Mouse (Mus musculus) midbrain, embryonic 16.5 days (tissue): ENCODE results near the gene Wdr62. TPM values are rescaled to one million over a fixed set of nuclear protein-coding genes. Genes with fewer than 3 reads are reported as not detected.

Experiments used
- ATAC-seq: fragments of 200-750 bp; cut with Nextera tagmentation; 2 replicates; pipeline ENCODE4 v1.8.0; 2017; ENCODE audit warnings: moderate TSS enrichment
- H3K27ac ChIP-seq: fragments of 300-500 bp; sonication (generic); 2 replicates; pipeline ENCODE4 v1.5.1; 2014; ENCODE audit warnings: mild to moderate bottlenecking, low read length, mixed read lengths
- H3K27me3 ChIP-seq: fragments of 300-500 bp; sonication (generic); 2 replicates; pipeline ENCODE4 v1.6.1; 2014; ENCODE audit warnings: low read depth, low read length, mixed read lengths; ENCODE audit not compliant: control insufficient read depth, insufficient read depth
- H3K36me3 ChIP-seq: fragments of 300-500 bp; sonication (generic); 2 replicates; pipeline ENCODE4 v1.6.1; 2014; ENCODE audit warnings: mild to moderate bottlenecking, low read length, moderate library complexity, mixed read lengths; ENCODE audit not compliant: control insufficient read depth, insufficient read depth
- H3K4me1 ChIP-seq: fragments of 300-500 bp; sonication (generic); 2 replicates; pipeline ENCODE4 v1.6.1; 2014; ENCODE audit warnings: mild to moderate bottlenecking, low read length, mixed read lengths; ENCODE audit not compliant: control insufficient read depth, insufficient read depth
- H3K4me2 ChIP-seq: fragments of 300-500 bp; sonication (generic); 2 replicates; pipeline ENCODE4 v1.6.1; 2014; ENCODE audit warnings: mild to moderate bottlenecking, low read length, mixed read lengths
- H3K4me3 ChIP-seq: fragments of 300-500 bp; sonication (generic); 2 replicates; pipeline ENCODE4 v1.5.1; 2014; ENCODE audit warnings: low read depth, mild to moderate bottlenecking, low read length, moderate library complexity, mixed read lengths
- H3K9ac ChIP-seq: fragments of 300-500 bp; sonication (generic); 2 replicates; pipeline ENCODE4 v1.6.1; 2014; ENCODE audit warnings: low read depth, low read length, mixed read lengths
- H3K9me3 ChIP-seq: fragments of 300-500 bp; sonication (generic); replicated peaks from 2 replicates; pipeline ENCODE4 v1.6.1; 2014; ENCODE audit warnings: mild to moderate bottlenecking, low read length, mixed read lengths; ENCODE audit not compliant: control insufficient read depth, poor library complexity, severe bottlenecking
- WGBS: fragments of 180-500 bp; shearing (Covaris S2); extraction: QIAGEN DNeasy Blood & Tissue Kit; methylation state at CpG from one replicate; pipeline ENCODE4 v1.1.7; 2014; 5-methylcytosine and 5-hydroxymethylcytosine counted together
- polyA plus RNA-seq: library from polyadenylated mRNA; unstranded; fragments of >200 nt; fragmentation: Nextera tagmentation; extraction: Ambion mirVana; gene quantifications from 2 replicates; pipeline ENCODE4 v1.2.1, GENCODE M21; 2015

Gene Wdr62
- polyA plus RNA-seq, 1 experiment from 2014 or later: 4.0 TPM

DNA sequence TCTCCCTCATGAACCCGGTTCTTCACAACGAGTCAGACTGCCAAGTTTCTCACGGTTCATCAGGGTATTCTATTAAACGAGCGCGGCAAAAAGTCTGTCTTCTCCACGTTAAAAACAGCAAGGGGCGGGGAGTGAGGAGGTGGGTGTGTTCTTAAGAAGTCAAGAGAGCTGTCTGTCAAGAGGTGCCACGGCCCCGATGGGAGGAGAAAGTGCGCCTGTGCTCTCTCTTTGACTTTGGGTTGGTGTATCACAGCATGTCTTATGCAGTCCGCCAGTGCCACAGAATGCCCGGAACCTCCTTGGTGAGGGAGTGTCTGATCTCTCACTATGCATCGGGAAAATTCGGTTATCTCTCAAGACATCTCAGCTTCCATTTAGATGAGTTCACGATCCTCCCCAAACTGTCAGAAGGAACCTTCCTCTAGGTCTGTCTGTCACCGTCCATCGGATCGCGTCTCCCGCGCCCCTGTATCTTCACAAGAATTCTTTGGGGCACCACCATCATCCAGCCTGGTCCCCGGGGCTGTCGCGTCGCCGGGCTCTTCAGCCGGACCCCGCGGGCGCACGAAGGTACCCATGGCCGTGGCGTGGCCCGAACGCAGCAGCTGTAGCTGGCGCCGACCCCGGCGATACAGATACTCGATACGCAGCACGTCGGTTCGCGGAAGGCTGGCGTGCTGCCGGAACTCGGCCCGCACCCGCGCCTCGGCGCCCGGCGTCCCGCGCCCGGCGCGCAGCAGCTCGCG lies 41.5 kb upstream of the Wdr62 start, which contains the start of gene E130208F15Rik:
TSS of gene E130208F15Rik (plus strand) at position 202 of the 746 bp plus-strand sequence.
- Histone ChIP-seq H3K9me3 (no peaks in the 10 kb centered on the region; the same call in 1 of the 2 replicates), H3K27me3 (no peaks in the 10 kb centered on the region), H3K4me2 (peak within 1 kb of the TSS; percentile 87), H3K27ac (peak within 1 kb of the TSS; percentile 85), H3K9ac (peak within 1 kb of the TSS; percentile 88), H3K4me3 (peak within 1 kb of the TSS; percentile 75), H3K36me3 (no peaks in the 10 kb centered on the region), H3K4me1 (peaks cover 14% of the 10 kb centered on the region)
- WGBS: under 1% methylated on average over 57 of the region's 63 CpGs
- ATAC-seq: peak; percentile 70

DNA sequence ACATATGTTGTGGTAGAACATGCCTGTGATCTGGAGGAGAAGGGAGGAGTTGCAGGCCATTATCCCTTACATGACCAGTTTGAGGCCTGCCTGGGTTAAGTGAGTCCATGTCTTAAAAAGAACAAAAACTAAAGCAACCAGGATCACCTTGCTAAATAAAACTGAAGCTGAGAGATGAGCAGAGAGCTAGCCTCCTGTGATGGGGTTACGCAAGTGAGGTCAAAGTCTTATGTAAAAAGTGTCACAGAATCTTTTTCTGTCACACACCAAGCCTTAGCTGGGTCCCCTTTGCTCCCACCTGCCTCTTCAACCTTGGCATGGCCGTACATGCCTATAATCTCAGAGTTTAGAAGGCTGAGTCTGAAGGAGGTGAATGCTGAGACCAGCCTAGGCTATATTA lies 40.7 kb upstream of the Wdr62 start:
- 85% methylated on average over 2 of the region's 2 CpGs for WGBS
- Histone ChIP-seq H3K36me3 (no peaks in the 10 kb centered on the region), H3K4me3 (peak overlapping the region; percentile 75; the same call in 1 of the 2 replicates), H3K9me3 (no peaks in the 10 kb centered on the region; the same call in 1 of the 2 replicates), H3K27ac (no peak overlapping the region), H3K9ac (peak overlapping the region; percentile 88; the same call in 1 of the 2 replicates), H3K4me2 (peak overlapping the region; percentile 87), H3K4me1 (peaks cover 14% of the 10 kb centered on the region), H3K27me3 (no peaks in the 10 kb centered on the region)
- no peak for ATAC-seq

DNA sequence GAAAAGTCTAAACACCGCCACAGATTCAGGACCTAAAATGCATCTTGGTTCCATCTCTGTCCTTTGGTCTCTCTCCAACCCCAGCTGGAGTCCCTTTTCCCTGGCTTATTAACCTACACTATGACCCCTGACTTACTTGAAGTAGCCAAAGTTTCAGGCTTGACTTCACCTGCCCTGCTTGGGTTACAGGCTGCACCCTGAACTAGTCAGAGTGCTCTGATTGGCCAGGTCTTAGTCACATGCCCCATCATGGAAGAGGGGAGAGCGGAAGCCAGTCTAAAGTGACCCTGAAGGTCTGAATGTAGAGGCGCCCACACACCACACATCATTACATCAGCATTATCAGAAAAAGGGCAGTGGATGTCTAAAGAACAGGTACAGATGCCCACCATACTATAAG lies 37.9 kb upstream of the Wdr62 start:
- Histone ChIP-seq H3K9me3 (no peaks in the 10 kb centered on the region), H3K4me1 (peaks cover 14% of the 10 kb centered on the region), H3K27me3 (no peaks in the 10 kb centered on the region), H3K27ac (no peak overlapping the region), H3K4me2 (no peak overlapping the region), H3K9ac (no peak overlapping the region), H3K4me3 (no peak overlapping the region), H3K36me3 (no peaks in the 10 kb centered on the region)
- WGBS: 82% methylated on average over 3 of the region's 3 CpGs
- ATAC-seq: no peak

DNA sequence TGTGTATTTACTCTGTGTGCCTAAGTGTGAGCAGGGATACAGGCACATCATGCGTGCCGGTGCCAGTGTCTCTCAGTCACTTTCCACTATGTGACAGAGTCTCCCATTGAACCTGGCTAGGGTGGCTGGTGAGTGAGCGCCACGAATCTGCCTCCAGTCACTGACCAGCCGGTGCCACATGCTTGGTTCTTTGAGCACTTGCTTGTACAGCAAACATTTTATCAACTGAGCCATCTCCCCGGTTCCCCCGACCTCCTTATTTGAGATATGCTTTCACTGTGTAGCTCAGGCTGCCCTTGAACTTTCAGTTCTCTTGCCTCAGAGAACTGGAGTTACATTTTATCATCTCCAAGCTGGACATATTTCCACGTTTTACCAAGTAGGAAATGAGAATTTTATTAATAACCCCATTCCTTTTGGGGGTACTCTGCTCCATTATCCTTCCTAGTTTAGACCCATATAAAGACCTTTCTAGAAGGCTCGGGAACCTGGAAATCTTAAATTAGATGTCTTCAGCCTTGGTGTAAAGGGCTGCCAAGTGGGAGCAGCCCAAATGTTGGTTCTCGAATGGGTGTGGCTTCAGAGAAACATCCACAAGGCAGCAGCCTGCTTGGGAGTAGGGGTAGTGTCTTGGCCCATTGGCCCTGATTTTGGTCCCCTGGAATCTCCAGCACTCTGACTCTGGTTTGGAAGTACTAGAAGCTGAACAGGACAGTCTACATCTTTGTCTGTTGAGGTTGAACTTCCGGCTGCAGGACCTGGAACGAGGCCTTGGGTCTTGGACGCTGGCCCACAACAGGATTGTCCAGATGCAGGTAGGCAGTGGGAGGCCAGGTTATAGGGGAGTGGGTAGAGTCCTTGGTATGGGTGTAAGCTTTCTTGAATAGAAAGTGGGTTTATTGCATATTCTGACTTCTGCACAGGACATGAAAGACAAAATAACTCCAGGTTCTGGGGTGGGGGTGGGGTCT lies 35.6 kb upstream of the Wdr62 start:
- Histone ChIP-seq H3K27ac (no peak overlapping the region), H3K27me3 (no peaks in the 10 kb centered on the region), H3K36me3 (no peaks in the 10 kb centered on the region), H3K4me3 (no peak overlapping the region), H3K4me2 (no peak overlapping the region), H3K9me3 (no peaks in the 10 kb centered on the region), H3K9ac (no peak overlapping the region), H3K4me1 (peaks cover 2% of the 10 kb centered on the region)
- no peak for ATAC-seq
- 79% methylated on average over 13 of the region's 13 CpGs for WGBS

- H3K4me2 ChIP-seq: no peak within 1 kb of the TSS
- H3K4me3 ChIP-seq: peak within 1 kb of the TSS; percentile 10; the same call in 1 of the 2 replicates
- H3K9ac ChIP-seq: no peak within 1 kb of the TSS
- ATAC-seq: no peak
- H3K27ac ChIP-seq: no peak within 1 kb of the TSS
- no peaks in the 10 kb centered on the region for H3K9me3 ChIP-seq
- peaks cover 4% of the 10 kb centered on the region for H3K4me1 ChIP-seq
- 3% methylated on average over 9 of the region's 9 CpGs for WGBS
- H3K36me3 ChIP-seq: no peaks in the 10 kb centered on the region
- no peaks in the 10 kb centered on the region for H3K27me3 ChIP-seq
These were observed 34.5 kb upstream of the Wdr62 start, which contains the start of gene Syne4 for GRCm38 (mm10) chr7:30314721-30315155. Gene Syne4 (plus strand): TSS chr7:30314807.

GRCm38 (mm10) chr7:30313666-30314320 lies 33.6 kb upstream of the Wdr62 start:
- Histone ChIP-seq H3K4me1 (peaks cover 11% of the 10 kb centered on the region), H3K4me2 (no peak overlapping the region), H3K27me3 (no peaks in the 10 kb centered on the region), H3K4me3 (no peak overlapping the region), H3K36me3 (no peaks in the 10 kb centered on the region), H3K27ac (no peak overlapping the region), H3K9ac (no peak overlapping the region), H3K9me3 (no peaks in the 10 kb centered on the region)
- WGBS: 46% methylated on average over 26 of the region's 27 CpGs
- ATAC-seq: no peak

- no peak for ATAC-seq
- H3K9me3 ChIP-seq: no peaks in the 10 kb centered on the region
- H3K9ac ChIP-seq: no peak overlapping the region
- 91% methylated on average over 12 of the region's 12 CpGs for WGBS
- no peak overlapping the region for H3K4me2 ChIP-seq
- peaks cover 17% of the 10 kb centered on the region for H3K4me1 ChIP-seq
- peaks cover 15% of the 10 kb centered on the region for H3K36me3 ChIP-seq
- H3K27ac ChIP-seq: no peak overlapping the region
- H3K27me3 ChIP-seq: no peaks in the 10 kb centered on the region
- no peak overlapping the region for H3K4me3 ChIP-seq
These were observed 29.9 kb upstream of the Wdr62 start for GRCm38 (mm10) chr7:30310136-30310535.

DNA sequence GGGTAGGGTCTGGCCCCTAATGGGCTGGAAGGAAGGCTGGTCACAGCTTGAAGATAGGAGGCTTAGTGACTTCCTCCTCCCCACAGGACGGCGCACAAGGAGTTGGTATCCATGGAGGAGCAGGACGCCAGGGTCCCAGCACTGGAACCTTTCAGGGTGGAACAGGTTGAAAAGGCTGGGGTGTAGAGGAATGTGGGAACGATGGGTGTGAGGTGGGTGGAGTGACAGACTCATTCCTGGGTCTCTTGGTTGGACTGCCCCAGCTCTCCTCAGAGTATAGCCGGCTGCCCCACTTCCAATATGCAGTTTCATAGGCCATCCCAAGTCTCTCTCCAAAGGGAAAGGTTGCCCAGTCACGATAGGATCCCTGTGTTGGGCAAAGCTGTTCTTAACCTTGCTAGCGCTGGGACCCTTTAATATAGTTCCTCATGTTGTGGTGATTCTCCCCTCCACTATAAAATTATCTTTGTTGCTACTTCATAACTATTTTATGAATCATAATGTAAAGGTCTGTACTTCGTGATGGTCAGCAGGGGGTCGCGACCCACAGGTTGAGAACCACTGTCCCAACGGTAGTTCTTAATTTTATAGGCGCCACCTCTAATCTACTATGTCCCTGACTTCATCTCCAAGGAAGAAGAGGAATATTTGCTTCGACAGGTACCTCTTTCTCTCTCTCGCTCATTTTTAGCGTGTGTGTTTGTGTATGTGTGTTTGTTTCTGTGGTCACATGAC lies 29.3 kb upstream of the Wdr62 start:
- Histone ChIP-seq H3K4me2 (peak overlapping the region; percentile 82), H3K4me3 (peak overlapping the region; percentile 60), H3K9me3 (no peaks in the 10 kb centered on the region), H3K9ac (peak overlapping the region; percentile 73), H3K27ac (no peak overlapping the region), H3K4me1 (peaks cover 17% of the 10 kb centered on the region), H3K36me3 (peaks cover 17% of the 10 kb centered on the region), H3K27me3 (no peaks in the 10 kb centered on the region)
- no peak for ATAC-seq
- WGBS: 58% methylated on average over 15 of the region's 15 CpGs
